Mouse (Mus musculus): Measurements from ENCODE around the gene Arrb1. TPM values are rescaled to one million over a fixed set of nuclear protein-coding genes. Genes with fewer than 3 reads are reported as not detected.

Gene Arrb1
- polyA plus RNA-seq, 1 experiment from 2014 or later: 10.8 TPM

GRCm38 (mm10) chr7:99618860-99619259, 83.6 kb downstream of the Arrb1 start:
- ATAC-seq (ENCODE audit: low FRiP score): no peak
- Histone ChIP-seq H3K4me2 (no peak overlapping the region), H3K9ac (no peak overlapping the region), H3K4me3 (replicated peaks) (no peak overlapping the region), H3K27ac (no peak overlapping the region), H3K27me3 (peaks cover 28% of the 10 kb centered on the region), H3K36me3 (replicated peaks) (no peaks in the 10 kb centered on the region), H3K4me1 (peaks cover 6% of the 10 kb centered on the region; the same call in 1 of the 2 replicates), H3K9me3 (no peaks in the 10 kb centered on the region)
- 7% methylated on average over 3 of the region's 3 CpGs for WGBS

GRCm38 (mm10) chr7:99625722-99626375, 90.6 kb downstream of the Arrb1 start:
- Histone ChIP-seq H3K4me1 (peaks cover 29% of the 10 kb centered on the region), H3K9ac (peak overlapping the region; percentile 56), H3K4me3 (replicated peaks) (peak overlapping the region; percentile 51), H3K27ac (no peak overlapping the region), H3K27me3 (peaks cover 85% of the 10 kb centered on the region), H3K4me2 (peak overlapping the region; percentile 90), H3K36me3 (replicated peaks) (no peaks in the 10 kb centered on the region), H3K9me3 (no peaks in the 10 kb centered on the region)
- whole genome bisulfite sequencing: under 1% methylated on average over 79 of the region's 81 CpGs
- ATAC-seq (ENCODE audit: low FRiP score): peak; percentile 93

GRCm38 (mm10) chr7:99626376-99627270, 91.4 kb downstream of the Arrb1 start, which contains the start of gene Tpbgl:
Gene Tpbgl (minus strand): TSS chr7:99627103.
- peak; percentile 21; the same call in 1 of the 2 replicates for ATAC-seq (ENCODE audit: low FRiP score)
- Histone ChIP-seq H3K36me3 (replicated peaks) (no peaks in the 10 kb centered on the region), H3K27ac (no peak within 1 kb of the TSS), H3K9me3 (no peaks in the 10 kb centered on the region), H3K4me1 (peaks cover 25% of the 10 kb centered on the region), H3K9ac (peak within 1 kb of the TSS; percentile 56), H3K4me2 (peak within 1 kb of the TSS; percentile 90), H3K27me3 (peaks cover 89% of the 10 kb centered on the region), H3K4me3 (replicated peaks) (peak within 1 kb of the TSS; percentile 51)
- under 1% methylated on average over 70 of the region's 83 CpGs for WGBS

- Histone ChIP-seq H3K4me1 (peaks cover 23% of the 10 kb centered on the region), H3K4me3 (replicated peaks) (peak overlapping the region; percentile 51; the same call in 1 of the 2 replicates), H3K36me3 (replicated peaks) (no peaks in the 10 kb centered on the region), H3K27ac (no peak overlapping the region), H3K9ac (no peak overlapping the region), H3K9me3 (no peaks in the 10 kb centered on the region), H3K27me3 (peaks cover 89% of the 10 kb centered on the region), H3K4me2 (peak overlapping the region; percentile 90; the same call in 1 of the 2 replicates)
- no peak for ATAC-seq (ENCODE audit: low FRiP score)
- 6% methylated on average over 7 of the region's 7 CpGs for WGBS
Measured at GRCm38 (mm10) chr7:99627366-99627765, 92.1 kb downstream of the Arrb1 start.

GRCm38 (mm10) chr7:99632286-99632685, 97.0 kb downstream of the Arrb1 start:
- Histone ChIP-seq H3K4me3 (replicated peaks) (no peak overlapping the region), H3K9ac (no peak overlapping the region), H3K9me3 (no peaks in the 10 kb centered on the region), H3K27ac (no peak overlapping the region), H3K4me1 (peaks cover 8% of the 10 kb centered on the region), H3K36me3 (replicated peaks) (no peaks in the 10 kb centered on the region), H3K27me3 (peaks cover 64% of the 10 kb centered on the region), H3K4me2 (no peak overlapping the region)
- ATAC-seq (ENCODE audit: low FRiP score): no peak
- 13% methylated on average over 6 of the region's 6 CpGs for WGBS

GRCm38 (mm10) chr7:99633966-99634665, 98.8 kb downstream of the Arrb1 start:
- Histone ChIP-seq H3K27me3 (peaks cover 54% of the 10 kb centered on the region), H3K4me2 (no peak overlapping the region), H3K9me3 (no peaks in the 10 kb centered on the region), H3K27ac (no peak overlapping the region), H3K4me3 (replicated peaks) (no peak overlapping the region), H3K4me1 (peaks cover 6% of the 10 kb centered on the region), H3K9ac (no peak overlapping the region), H3K36me3 (replicated peaks) (no peaks in the 10 kb centered on the region)
- 83% methylated on average over 8 of the region's 8 CpGs for WGBS
- ATAC-seq (ENCODE audit: low FRiP score): no peak

- H3K27ac ChIP-seq: no peak overlapping the region
- 51% methylated on average over 4 of the region's 4 CpGs for WGBS
- H3K9ac ChIP-seq: no peak overlapping the region
- no peak overlapping the region for H3K4me3 ChIP-seq (replicated peaks)
- no peak for ATAC-seq (ENCODE audit: low FRiP score)
- H3K27me3 ChIP-seq: peaks cover 18% of the 10 kb centered on the region
- H3K4me1 ChIP-seq: no peaks in the 10 kb centered on the region; the same call in 1 of the 2 replicates
- no peaks in the 10 kb centered on the region for H3K9me3 ChIP-seq
- H3K36me3 ChIP-seq (replicated peaks): no peaks in the 10 kb centered on the region
- H3K4me2 ChIP-seq: no peak overlapping the region
Measured at GRCm38 (mm10) chr7:99641245-99641644, 106.0 kb downstream of the Arrb1 start.

- H3K4me3 ChIP-seq (replicated peaks): no peak overlapping the region
- H3K4me2 ChIP-seq: no peak overlapping the region
- no peak overlapping the region for H3K27ac ChIP-seq
- no peaks in the 10 kb centered on the region; the same call in 1 of the 2 replicates for H3K4me1 ChIP-seq
- WGBS: 46% methylated on average over 3 of the region's 3 CpGs
- H3K36me3 ChIP-seq (replicated peaks): no peaks in the 10 kb centered on the region
- H3K9me3 ChIP-seq: no peaks in the 10 kb centered on the region
- H3K9ac ChIP-seq: no peak overlapping the region
- peaks cover 18% of the 10 kb centered on the region for H3K27me3 ChIP-seq
- no peak for ATAC-seq (ENCODE audit: low FRiP score)
Measured at GRCm38 (mm10) chr7:99642078-99642477, 106.8 kb downstream of the Arrb1 start.

- Histone ChIP-seq H3K9ac (no peak overlapping the region), H3K9me3 (no peaks in the 10 kb centered on the region), H3K27me3 (peaks cover 10% of the 10 kb centered on the region), H3K4me3 (replicated peaks) (no peak overlapping the region), H3K4me2 (no peak overlapping the region), H3K4me1 (peaks cover 3% of the 10 kb centered on the region; the same call in 1 of the 2 replicates), H3K27ac (no peak overlapping the region), H3K36me3 (replicated peaks) (no peaks in the 10 kb centered on the region)
- WGBS: 79% methylated on average over 7 of the region's 7 CpGs
- no peak for ATAC-seq (ENCODE audit: low FRiP score)
Measured at GRCm38 (mm10) chr7:99644701-99645100, 109.4 kb downstream of the Arrb1 start.

GRCm38 (mm10) chr7:99648623-99649022, 113.4 kb downstream of the Arrb1 start:
- H3K36me3 ChIP-seq (replicated peaks): no peaks in the 10 kb centered on the region
- no peaks in the 10 kb centered on the region; the same call in 1 of the 2 replicates for H3K27me3 ChIP-seq
- 7% methylated on average over 6 of the region's 6 CpGs for WGBS
- H3K4me1 ChIP-seq: peaks cover 3% of the 10 kb centered on the region; the same call in 1 of the 2 replicates
- H3K4me2 ChIP-seq: no peak overlapping the region
- no peak overlapping the region for H3K4me3 ChIP-seq (replicated peaks)
- no peak for ATAC-seq (ENCODE audit: low FRiP score)
- no peaks in the 10 kb centered on the region for H3K9me3 ChIP-seq
- no peak overlapping the region for H3K9ac ChIP-seq
- no peak overlapping the region for H3K27ac ChIP-seq

GRCm38 (mm10) chr7:99649585-99649984, 114.3 kb downstream of the Arrb1 start:
- Histone ChIP-seq H3K4me1 (peaks cover 3% of the 10 kb centered on the region; the same call in 1 of the 2 replicates), H3K36me3 (replicated peaks) (no peaks in the 10 kb centered on the region), H3K4me3 (replicated peaks) (no peak overlapping the region), H3K9ac (no peak overlapping the region), H3K27me3 (no peaks in the 10 kb centered on the region), H3K9me3 (no peaks in the 10 kb centered on the region), H3K4me2 (no peak overlapping the region), H3K27ac (no peak overlapping the region)
- ATAC-seq (ENCODE audit: low FRiP score): no peak
- 45% methylated on average over 4 of the region's 4 CpGs for WGBS

- Histone ChIP-seq H3K9ac (no peak overlapping the region), H3K4me2 (no peak overlapping the region), H3K4me1 (peaks cover 3% of the 10 kb centered on the region; the same call in 1 of the 2 replicates), H3K4me3 (replicated peaks) (no peak overlapping the region), H3K27me3 (no peaks in the 10 kb centered on the region), H3K36me3 (replicated peaks) (no peaks in the 10 kb centered on the region), H3K9me3 (no peaks in the 10 kb centered on the region), H3K27ac (no peak overlapping the region)
- 80% methylated on average over 11 of the region's 11 CpGs for WGBS
- no peak for ATAC-seq (ENCODE audit: low FRiP score)
Measured at GRCm38 (mm10) chr7:99654244-99654643, 119.0 kb downstream of the Arrb1 start.
